34 mouse cellular contexts compared by ENCODE assay signal in genomic region chr12:77222272-77222874, GRCm38 (mm10).
"Had no signal": no experiment of that assay in that cellular context is flagged by ENCODE, and none has a peak within 500 bp of the region (broad histone marks: within the 10 kb centered on the region; RNA-seq: fewer than 3 reads in every experiment).

No protein-coding gene starts in this region.

- DNase-seq: heart, postnatal 10 days; heart, postnatal 14 days; heart, postnatal 36 days; heart, postnatal 4 days; kidney, adult 11 months; kidney, adult 18-20 months; kidney, adult 2 months; kidney, adult 8-10 months; kidney, adult 9 months; kidney, postnatal 10 days; kidney, postnatal 14 days; kidney, postnatal 25 days; kidney, postnatal 36 days; kidney, postnatal 4 days; layer of hippocampus, adult 9-11 months; layer of hippocampus, postnatal 36 days had no signal

- H3K4me3 ChIP-seq: heart, embryonic 12.5 days; heart, embryonic 13.5 days; heart, embryonic 15.5 days; hindbrain, embryonic 10.5 days; hindbrain, embryonic 12.5 days; hindbrain, embryonic 13.5 days; hindbrain, embryonic 15.5 days; intestine, embryonic 15.5 days; kidney, embryonic 15.5 days; layer of hippocampus, adult 2 months; left cerebral cortex, adult 2 months had no signal

- H3K4me1 ChIP-seq: heart, embryonic 12.5 days; heart, embryonic 13.5 days; heart, embryonic 15.5 days; hindbrain, embryonic 10.5 days; hindbrain, embryonic 12.5 days; hindbrain, embryonic 13.5 days; hindbrain, embryonic 15.5 days; intestine, embryonic 15.5 days; kidney, embryonic 15.5 days had no signal

- ATAC-seq: hindbrain, embryonic 16.5 days; hindbrain, postnatal 0 days; inflammation-experienced regulatory T-cells, adult 6 months; intestine, embryonic 15.5 days; intestine, embryonic 16.5 days; intestine, postnatal 0 days had no signal

- H3K9me3 ChIP-seq: heart, embryonic 12.5 days; heart, embryonic 13.5 days; heart, embryonic 15.5 days; hindbrain, embryonic 10.5 days; hindbrain, embryonic 12.5 days; hindbrain, embryonic 13.5 days; hindbrain, embryonic 15.5 days; intestine, embryonic 15.5 days; kidney, embryonic 15.5 days had no signal

- H3K36me3 ChIP-seq: heart, embryonic 12.5 days; heart, embryonic 13.5 days; heart, embryonic 15.5 days; hindbrain, embryonic 10.5 days; hindbrain, embryonic 12.5 days; hindbrain, embryonic 13.5 days; hindbrain, embryonic 15.5 days; intestine, embryonic 15.5 days; kidney, embryonic 15.5 days had no signal

- H3K27me3 ChIP-seq: heart, embryonic 12.5 days; heart, embryonic 13.5 days; heart, embryonic 15.5 days; hindbrain, embryonic 12.5 days; hindbrain, embryonic 13.5 days; hindbrain, embryonic 15.5 days; intestine, embryonic 15.5 days; kidney, embryonic 15.5 days had no signal

- H3K27ac ChIP-seq: heart, embryonic 13.5 days; heart, embryonic 15.5 days; hindbrain, embryonic 10.5 days; hindbrain, embryonic 12.5 days; hindbrain, embryonic 13.5 days; hindbrain, embryonic 14.5 days; hindbrain, embryonic 15.5 days; hindbrain, postnatal 0 days; intestine, embryonic 15.5 days; kidney, embryonic 15.5 days; kidney, postnatal 0 days; layer of hippocampus, adult 2 months; left cerebral cortex, adult 2 months had no signal

- H3K9ac ChIP-seq: heart, embryonic 12.5 days; heart, embryonic 13.5 days; heart, embryonic 15.5 days; hindbrain, embryonic 12.5 days; hindbrain, embryonic 13.5 days; hindbrain, embryonic 14.5 days; hindbrain, embryonic 15.5 days; intestine, embryonic 15.5 days; kidney, embryonic 15.5 days had no signal
